Mouse (Mus musculus): ENCODE results near the gene Inip. TPM values are rescaled to one million over a fixed set of nuclear protein-coding genes. Genes with fewer than 3 reads are reported as not detected.
A peak's percentile ranks its signal among the peaks of the same experiment; 100 is the strongest.

Gene Inip
- total RNA-seq, 2 experiments from 2014 or later: 24.1 to 26.4 TPM

DNA sequence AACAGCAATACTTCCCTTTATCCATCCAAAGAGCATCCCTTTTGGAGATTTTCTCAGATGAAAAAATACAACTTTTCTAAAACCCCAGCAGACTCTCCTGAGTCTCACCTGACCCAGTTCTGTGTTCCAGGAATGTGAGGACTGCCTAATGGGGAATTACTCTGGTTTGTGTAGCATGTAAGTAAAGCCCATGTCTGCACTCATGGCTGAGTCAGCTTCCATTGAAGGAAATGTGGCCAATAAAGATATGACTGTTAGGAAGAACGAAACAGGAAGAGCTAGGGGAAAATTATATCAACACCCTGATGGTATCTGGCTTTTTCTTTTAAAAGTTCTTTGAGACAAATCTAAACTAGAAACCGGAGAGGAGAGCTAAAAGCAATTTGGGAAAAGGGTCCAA, 33.7 kb downstream of the Inip start:
- DNase-seq: no peak

GRCm38 (mm10) chr4:59765385-59766005, 35.9 kb downstream of the Inip start:
- DNase-seq: no peak

DNA sequence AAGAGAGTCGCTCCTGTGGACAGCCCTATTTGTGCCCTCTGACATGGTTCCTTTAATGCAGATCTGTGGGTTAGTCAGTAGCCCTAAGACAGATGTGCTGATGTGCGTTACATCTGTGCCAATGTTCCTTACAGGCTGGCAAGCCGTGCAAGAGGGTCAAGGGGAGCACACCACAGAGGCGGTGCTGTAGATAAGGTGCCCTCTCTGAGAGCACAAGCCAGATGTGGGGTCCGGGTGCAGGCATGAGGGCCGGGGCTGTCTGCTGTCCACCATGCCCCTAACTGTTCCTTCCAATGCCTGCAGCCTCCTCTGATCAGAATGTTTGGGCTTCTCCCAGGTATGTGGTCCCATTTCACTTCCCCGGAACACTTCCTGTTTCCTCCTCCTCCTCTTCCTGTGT, 36.4 kb downstream of the Inip start:
- no peak for DNase-seq

DNA sequence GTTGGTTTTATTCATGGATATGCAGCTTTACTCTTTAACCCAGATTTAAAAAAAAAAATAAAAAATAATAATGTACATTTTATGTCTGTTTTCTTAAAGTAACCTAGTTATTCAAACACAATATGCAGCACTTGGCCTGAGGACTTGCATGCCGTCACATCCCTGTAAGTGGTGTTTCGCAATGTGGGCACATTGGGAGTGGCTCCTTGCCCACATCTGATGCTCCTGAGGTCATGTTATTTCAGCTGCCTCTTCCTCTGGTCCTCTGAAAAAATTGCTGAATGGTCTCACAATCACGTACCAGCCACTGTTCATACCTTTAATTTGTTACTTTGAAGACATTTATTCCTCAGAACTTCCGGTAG, 40.0 kb downstream of the Inip start:
- no peak for DNase-seq

DNA sequence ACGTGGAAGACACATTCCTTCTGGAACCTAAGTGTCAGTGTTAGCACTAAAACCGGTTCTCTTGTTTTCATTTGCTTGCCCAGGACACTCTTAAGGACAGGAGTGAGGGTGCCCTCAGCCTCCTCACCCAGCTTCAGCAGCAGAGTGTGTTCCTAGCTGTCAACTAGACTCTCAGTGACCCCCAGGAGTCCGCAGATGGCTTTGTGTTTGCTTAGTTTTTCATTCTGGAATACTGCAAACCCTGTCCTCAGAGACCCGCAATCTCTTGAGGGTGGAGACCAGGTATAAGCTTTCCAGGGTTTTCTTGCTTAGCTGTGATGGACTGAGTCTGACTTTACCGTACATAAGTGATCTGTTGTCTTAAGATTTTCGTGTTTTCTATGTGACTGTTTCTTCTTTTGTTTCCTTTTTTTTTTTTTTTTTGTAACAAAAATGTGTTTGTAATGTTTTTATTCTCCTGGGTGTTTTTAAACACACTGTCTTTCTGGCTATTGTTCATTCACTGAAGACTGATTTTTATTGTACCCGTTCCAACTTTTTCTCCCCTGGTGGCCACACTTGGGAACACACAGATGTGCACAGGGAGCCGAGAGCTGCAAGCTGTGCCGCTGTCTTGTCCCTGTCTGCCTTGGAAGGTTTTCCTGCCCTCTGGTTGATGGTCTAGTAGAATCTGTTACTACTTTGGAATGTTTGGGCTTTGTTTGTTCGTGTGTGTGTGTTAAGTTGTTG, 40.6 kb downstream of the Inip start:
- DNase-seq: no peak

DNA sequence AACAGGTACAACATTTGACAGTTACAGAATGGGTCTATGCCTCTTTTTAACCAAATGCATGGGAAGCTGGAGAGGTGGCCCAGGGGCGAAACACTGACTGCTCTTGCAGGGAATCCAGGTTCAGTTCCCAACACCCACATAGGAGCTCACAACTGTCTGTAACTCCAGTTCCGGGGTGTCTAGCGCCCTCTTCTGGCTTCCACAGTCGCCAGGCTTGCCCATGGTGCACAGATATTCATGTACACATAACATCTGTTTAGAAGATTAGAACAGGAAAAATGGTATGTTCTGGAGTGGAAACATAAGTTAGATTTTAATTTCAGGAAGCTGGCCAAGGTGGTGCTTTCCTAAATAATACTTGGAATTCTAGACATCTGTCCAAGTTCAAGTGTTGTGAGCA, 41.4 kb downstream of the Inip start:
- DNase-seq: no peak

DNA sequence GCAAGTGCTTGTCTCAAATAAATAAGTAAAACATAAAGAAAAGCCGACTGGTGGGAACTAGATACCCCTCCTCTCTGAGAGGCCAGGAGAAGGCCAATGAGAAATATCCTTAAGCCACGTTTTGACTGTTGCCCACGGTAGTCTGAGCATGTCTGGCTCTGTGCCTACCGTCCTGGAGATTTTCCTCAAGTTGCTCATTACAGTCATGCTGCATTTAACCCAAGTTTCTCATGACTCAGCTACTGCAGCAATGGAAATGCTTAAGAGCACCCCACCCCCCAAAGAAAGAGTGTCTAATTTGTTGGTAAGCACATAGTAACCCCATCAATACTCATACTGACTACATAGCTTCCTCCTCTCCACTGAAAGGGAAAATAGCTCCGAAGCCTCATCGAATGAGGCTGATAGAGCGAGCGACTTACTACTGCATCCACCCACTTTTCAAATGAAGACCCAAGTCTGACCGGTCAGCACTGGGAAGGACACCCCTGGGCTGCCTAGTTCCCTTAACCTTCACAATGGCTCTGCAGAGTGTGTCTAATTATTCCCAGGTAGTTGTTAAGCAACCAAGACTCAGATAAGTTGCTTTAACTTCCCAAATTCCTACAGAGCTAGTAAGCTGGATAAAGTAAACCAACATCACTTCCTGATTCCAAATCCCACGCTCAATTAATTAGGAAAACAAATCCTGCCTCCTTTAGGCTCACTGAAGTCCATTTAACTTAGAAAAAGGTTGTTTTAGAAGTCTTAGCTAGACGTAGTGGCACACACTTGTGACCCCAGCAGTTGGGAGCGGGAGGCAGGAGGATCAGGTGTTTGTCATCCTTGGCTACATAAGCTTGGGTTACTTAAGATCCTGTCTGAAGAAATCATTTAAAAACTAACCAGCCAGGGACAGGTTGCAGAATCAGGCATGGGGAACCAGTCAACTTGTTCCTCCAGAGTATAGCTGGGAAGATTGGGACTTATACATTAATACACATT, 43.6 kb downstream of the Inip start:
- DNase-seq: no peak

GRCm38 (mm10) chr4:59756332-59757082, 44.9 kb downstream of the Inip start:
- DNase-seq: peak; percentile 59 to 72

- no peak for DNase-seq
Measured at GRCm38 (mm10) chr4:59753491-59754140, 47.8 kb downstream of the Inip start.

GRCm38 (mm10) chr4:59739882-59740281, 61.5 kb downstream of the Inip start:
- DNase-seq: no peak

- no peak for DNase-seq
Measured at GRCm38 (mm10) chr4:59739321-59739720, 62.1 kb downstream of the Inip start.

DNA sequence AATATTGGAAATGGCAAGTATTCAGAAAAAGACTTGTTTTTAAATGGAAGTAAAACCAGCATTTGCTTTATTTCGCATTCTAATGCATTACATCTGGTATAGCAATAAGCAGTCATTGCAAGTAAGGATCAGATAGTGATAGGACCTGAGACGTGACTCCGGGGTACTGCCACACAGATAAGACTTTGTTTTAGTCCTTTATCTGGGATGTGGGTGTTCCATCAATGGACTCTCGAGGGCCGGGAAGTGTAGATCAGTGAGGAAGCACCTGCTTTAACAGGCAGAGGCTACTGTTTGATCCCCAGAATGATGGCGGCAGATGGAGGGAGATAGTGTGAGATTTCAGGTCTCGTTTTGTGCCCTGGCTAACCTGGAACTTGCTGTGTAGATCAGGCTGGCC, 69.8 kb downstream of the Inip start:
- no peak for DNase-seq

- no peak for DNase-seq
Measured at GRCm38 (mm10) chr4:59728839-59729238, 72.5 kb downstream of the Inip start.

DNA sequence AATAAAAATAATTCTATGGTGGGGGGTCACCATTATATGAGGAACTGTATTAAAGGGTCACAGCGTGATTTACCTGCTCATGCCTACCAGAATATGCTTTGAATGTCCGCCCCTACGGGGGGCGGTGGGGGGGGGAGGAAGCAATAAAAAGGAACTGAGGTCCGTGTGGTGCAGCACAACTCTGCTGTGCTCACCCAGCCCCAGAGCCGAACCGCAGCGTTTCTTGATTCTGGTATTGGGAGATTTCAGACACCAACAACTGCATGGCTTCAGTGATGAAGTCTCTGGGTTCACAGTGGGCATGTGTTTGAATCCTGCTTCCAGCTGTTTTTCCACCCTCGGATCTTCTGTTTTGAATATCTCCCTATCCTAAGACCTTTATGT, 73.5 kb downstream of the Inip start:
- DNase-seq: no peak

GRCm38 (mm10) chr4:59727187-59727877, 74.1 kb downstream of the Inip start:
- DNase-seq: no peak

GRCm38 (mm10) chr4:59726501-59726900, 74.9 kb downstream of the Inip start:
- no peak for DNase-seq

GRCm38 (mm10) chr4:59725579-59725978, 75.8 kb downstream of the Inip start:
- DNase-seq: no peak

- DNase-seq: no peak
Measured at GRCm38 (mm10) chr4:59721811-59722210, 79.6 kb downstream of the Inip start.

Data from layer of hippocampus, postnatal 36 days (tissue).